Mouse (Mus musculus) cerebellum, postnatal 25 days (tissue): ENCODE results near the gene Ghr.

ENCODE experiments used
- DNase-seq, 2 experiments: peaks; one replicate each; pipeline ENCODE4 v3.0.0; 2021; ENCODE audit warnings: mixed read lengths in 2 of 2

The Ghr gene

DNA sequence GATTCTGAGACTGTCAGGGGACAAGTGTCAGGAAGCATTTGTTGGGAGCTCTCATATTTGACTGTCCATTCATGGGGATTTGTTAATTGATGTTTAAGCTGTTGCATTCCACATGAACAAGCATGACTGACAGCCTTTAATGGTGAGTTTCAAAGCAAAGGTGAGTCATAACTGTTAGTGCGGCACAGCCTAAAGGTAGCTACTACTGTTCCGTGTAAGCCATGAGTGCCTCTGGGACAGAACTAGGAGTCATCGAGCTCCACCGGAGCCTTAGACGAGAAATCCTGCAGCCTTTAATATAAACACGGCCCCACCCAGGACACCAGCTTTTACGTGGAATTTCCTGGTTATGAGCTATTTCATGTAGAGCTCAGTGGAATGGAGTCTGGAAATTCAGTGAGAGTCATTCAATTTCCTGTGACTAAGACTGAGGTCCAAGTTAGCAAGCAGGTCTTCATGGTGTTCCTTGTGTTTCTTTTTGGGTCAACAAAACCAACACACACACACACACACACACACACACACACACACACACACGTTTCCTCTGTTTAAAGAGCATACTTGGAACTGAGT is 138.8 kb downstream of the Ghr start:
- no peak for DNase-seq

DNA sequence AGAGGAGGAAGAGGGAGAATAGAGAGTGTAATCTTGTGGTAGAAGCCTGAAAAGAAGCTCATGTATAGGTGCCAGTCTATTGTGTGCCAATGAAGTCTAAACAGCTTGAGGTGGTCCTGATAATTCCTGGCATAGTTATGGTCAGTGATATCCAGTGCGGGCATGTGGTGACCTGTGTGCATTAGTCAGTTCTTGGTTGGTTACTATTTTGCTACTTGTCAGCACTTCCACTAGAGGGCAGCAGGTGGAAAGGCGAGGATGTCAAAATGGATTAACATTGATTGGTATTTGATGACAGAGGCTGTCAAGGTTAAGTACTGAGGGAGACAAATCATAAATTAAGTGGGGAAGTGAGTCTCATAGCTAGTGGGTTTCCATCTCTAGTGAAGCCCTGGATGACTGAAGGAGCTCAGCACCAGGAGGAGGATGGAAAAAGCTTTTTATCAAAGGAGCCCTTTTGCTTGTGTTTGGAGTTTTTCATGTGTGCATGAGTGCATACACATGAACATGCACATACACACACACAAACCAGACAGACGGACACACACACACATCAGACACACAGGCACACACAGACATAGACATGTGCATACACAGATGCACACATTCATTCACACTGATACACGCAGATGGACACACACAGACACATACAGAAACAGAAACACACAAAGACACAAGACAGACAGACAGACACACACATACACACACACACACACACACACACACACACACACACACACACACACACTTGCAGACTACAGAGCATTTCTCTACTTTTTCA is 141.6 kb downstream of the Ghr start:
- DNase-seq: peak in 1 of 2 experiments; percentile 35

DNA sequence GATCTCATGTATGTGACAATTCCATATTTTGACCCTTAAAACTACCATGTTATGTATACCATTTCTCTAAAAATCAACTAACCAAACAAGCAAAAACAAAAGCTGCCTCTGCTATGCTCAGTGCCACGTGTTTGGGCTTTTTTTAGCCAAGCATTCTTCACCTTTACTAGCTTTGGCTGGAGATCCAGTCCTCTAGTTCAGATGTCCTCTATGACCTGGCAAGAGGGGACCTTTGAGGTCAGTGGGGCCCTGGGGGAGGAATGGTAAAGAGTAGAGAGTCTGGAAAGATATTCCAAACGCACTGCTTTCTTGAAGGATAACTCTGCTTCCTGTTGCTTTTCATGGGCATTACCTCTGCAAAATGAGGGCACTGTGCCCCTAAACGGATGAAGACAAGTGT is 145.9 kb downstream of the Ghr start:
- no peak for DNase-seq

DNA sequence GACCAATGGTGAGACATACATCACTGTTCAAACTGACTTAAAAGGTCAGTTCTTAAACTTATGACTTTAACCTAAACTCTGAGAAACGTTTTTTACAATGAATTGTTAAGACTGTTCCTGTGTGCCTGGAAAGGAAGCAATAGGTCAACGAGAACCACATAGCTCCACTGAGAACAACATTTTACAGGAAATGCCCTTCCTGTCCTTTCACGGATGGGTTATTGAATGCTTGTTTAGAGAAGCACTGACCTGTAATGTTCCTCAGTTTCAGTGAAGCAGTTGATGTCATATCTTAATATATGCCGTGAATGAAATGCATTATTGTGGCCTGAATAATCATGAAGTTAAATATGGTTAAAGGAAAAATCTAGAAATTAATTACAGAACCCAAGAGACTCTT is 147.7 kb downstream of the Ghr start:
- DNase-seq: no peak

DNA sequence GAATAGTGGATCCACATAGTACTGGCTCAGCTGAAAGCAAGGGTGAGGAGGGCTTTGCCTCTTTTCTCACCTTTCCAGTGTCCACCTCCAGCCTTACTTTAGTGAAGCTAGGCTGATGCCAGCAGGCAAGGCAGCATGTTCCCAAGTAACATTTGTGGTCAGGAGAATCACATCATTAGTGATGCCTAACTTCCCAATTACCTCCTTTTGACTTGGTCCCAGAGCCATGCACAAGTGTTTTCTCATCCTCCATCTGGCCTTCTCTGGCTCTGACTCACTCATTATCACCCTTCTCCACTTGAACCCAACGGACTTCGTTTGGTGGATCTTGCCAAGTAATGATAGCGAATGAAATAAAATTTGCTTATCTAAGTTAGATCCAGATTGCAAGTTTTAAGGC is 148.8 kb downstream of the Ghr start:
- peak; percentile 11 to 15 for DNase-seq

DNA sequence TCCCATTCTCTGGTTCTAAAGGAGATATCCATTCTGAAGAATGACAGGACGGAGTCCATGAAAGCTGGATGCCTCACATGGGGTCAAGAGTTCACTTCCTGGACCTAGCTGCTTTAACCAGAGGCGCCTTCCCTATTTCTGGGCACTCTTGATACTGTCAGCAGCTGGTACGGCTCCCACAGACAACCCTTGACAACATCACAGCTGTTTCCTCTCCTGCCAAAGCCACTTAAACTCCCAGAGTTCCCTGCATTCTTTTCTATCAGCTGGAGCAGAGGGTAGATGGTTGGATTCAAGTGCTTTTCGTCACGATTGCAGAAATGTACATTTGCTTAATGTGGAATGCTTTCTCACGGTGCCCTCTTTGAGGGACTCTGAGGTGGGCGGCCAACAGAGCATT is 150.0 kb downstream of the Ghr start:
- no peak for DNase-seq

DNA sequence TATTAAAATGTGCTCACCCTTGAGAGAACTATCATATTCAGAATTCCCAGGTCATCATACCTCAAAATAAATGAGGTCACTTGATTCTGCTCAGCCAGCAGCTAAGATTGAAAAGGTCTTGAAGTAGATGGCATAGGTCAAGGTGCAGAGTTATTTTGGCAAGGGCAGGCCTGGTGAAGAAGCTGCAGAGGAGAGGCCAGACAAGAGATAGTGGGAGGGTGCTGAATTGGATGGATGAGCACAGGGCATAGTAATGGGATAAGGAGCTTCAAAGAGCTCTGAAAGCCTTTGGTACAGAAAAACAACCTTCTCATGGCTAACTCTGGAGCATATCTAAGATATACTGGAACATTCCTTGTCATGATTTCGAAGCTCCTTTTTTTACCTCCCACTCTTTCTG is 150.5 kb downstream of the Ghr start:
- DNase-seq: no peak

DNA sequence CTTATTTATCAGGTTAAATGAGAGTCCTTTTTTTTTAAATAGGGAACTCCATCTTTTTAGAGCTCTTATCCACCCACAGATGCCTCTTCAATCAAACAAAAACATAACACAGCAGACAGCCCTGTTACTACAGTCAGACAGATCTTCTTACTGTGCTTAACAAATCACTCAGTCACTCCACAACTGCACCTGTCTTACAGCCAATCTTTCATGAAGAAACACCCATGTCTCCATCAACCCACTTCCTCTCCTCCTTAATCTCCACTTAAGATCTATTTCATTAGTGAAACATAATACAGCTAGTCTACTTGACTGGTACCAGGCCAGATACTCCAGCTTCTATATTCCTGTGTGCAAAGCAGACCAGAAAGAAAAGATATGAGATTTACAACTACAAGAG is 153.9 kb downstream of the Ghr start:
- DNase-seq: no peak

DNA sequence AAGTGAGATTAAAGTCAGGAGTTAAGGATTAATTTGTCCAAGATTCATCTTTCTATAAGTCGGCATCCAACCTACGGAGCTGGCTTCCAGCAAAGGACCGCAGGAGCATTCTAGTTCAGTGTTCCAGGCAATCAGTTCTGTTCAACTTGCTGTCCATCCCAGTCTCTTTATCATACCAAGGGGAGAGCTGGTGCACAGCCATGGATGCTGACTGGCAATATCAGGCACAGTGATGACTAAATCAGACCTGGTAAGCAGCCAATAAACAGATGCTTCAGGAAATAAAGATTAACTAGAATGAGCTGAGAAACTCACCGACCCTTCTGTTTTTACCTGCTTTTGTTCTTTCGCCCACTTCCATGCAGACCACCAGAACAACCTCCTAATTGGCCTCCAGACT is 154.3 kb downstream of the Ghr start:
- DNase-seq: peak in 1 of 2 experiments; percentile 7

DNA sequence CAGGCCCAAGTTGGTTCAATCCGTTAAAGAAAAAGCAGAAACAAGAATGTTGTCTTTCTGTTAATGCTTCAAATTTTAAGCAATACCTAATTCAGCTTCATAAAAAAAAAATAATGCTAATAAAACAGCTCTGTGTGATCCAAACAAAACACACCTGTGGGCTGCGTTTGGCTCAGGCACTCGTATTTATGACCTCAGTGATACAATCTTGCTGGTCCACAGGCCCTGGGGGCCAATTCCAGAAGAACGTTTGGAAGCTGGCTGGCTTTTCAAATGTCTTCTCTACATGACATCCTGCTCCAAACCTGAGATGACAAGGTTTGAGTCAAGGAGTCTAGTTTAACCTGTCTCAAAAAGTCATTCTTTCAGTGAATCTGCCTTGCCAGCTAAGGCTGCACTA is 156.9 kb downstream of the Ghr start:
- no peak for DNase-seq

DNA sequence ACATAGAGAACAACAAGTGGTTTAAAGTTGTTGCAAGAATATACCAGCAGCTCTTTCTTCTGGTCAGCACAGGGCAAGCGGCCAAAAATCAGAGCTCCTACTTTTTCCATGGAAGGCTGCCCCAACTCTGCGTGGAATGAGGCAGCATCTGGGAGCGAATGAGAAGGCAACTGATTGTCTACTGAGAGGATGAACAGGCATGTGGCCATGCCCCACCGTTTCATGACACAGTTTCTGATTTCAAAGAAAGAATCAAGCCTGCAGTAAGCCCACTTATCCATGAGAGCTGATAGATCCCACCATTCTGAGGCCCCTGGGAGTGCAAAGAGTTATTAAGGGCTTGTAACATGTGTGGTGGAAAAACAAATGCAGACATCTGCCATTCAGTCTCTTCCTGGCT is 160.1 kb downstream of the Ghr start:
- peak in 1 of 2 experiments; percentile 8 for DNase-seq

DNA sequence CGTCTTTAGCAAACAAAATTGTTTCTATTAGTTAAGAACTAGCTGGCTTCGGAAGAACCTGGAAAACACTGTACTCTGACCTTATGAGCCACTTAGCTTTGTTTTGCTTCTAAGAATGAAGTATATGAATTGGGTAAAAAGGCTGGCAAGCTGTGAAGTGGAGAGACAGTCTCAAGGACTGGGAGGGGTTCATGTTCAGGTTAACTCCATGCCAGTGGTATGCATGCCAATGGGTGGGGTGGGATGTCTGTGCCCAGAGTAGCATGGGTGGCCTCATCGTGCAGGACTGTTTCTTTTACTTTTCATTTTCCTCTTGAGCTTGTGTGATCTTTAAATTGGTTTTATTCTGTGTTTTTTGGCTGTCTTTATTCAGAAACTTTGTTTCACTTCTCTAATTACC is 165.6 kb downstream of the Ghr start:
- DNase-seq: no peak

DNA sequence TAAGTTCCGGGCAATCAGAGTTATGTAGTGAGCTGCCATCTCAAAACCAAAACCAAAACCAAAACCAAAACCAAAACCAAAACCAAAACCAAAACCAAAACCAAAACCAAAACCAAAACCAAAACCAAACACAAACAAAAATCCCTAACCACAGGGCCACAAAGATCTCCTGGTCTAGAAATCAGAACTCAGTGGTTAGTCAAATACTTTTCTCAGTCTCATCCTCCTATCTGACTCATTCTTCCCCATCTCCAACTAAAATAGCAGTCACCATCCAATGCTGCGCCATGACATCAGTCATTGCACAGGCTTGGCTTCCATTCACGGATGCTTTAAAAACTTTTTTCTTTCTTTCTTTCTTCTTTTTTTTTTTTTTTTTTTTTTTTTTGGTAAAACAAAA is 170.2 kb downstream of the Ghr start:
- DNase-seq: no peak

DNA sequence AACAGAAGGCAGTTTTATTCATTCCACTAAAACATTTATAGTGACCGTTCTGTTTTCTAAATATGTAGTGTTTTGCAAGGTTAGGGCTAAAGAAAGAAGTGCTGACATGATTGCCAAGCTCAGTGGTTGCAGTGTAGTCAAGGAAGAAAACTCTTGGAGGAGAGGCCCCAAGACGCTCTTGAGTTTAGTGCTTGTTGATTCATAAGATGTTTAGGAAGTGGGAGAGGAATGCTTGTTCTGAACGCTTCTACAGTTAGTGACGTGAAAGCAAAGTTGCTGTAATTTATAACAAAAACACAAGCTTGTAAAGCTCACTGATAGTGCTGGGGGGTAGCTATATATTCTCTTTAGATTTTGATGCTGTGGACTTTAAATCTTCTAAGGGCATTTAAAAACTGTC is 174.8 kb downstream of the Ghr start:
- no peak for DNase-seq

DNA sequence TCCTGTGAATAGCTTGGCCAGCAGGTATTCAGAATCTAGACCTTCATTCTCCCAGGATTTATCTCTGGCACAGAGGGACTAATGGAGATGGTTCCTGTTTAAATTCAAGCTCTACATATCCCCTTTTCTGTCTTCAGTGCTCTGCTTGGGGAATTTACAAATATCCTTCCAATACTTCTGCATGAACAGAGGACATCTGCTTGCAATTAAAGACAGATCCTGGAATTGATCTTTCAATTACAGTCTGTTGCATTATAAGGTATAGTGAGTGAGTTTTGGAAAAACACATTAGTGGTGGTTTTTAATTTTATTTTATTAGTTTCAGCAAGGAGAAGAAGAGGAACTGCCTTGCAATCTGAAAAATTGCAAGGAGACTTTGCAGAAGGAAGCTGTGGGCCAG is 184.1 kb downstream of the Ghr start:
- no peak for DNase-seq

DNA sequence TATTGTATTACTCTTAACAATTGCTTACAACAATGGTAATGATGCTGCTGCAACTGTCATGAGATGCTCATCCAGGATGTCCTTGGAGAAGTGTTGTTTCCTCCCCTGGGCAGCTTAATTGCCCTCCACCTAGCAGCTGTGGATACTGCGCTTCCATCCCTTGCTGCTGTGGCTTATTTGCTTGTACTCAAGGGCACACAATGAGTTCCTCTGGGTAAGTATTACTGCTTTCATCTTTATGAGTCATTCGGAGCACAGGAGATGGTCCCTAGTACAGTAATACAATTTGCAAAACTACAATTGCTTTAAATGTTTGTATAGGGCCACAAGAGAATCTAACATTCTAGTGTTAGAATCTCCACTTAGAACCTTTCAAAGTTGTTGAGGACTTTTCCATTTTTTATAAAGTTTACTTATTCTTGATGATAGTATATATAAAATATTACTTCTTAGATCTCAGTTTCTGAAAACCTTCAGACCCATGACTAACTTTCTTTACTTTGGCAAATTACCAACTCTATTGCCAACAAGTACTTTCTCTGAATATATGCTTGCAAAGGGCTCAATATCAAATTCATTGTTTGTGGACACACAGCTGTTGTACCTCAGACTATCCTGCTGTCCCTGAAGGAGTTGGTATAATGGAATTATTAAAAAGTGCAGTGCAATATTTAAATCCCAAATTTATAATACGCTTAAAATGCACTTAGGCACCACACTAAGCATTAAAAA is 185.8 kb downstream of the Ghr start:
- DNase-seq: no peak

DNA sequence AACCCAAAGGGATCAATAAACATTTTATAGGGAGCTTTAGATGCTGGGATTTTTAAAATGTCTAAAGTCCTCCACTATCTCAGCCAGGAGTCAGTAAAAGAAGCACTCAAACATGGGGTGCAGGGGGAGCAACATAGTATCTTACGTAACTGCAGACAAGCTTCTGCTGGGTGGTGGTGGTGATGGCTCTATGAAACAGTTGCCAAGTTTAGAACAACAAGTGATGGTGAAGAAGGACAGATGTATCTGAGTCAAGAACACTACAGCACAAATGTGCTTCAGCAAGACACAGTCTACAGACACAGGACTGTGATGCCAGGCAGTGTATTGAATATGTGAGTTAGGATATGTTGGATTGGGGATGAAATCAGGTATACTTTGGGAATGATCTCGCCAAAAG is 187.1 kb downstream of the Ghr start:
- no peak for DNase-seq

DNA sequence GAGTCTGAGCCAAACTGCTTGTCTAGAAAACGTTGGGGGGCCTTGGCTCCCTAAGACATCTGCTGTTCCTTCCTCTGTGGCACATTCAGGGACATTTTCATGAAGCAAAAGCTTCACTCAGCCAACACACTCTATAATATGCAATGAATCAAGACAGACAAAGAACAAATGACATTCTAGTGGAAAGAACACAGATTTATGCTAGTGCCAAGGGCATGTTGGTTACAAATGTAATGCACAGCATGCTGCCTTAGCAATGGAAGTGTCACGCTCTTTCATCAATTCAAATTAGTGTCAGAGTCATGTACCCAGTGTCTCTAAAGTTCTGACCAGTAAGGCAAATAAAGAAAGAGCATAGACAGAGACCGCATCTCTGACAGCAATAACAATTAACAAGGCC is 187.6 kb downstream of the Ghr start:
- DNase-seq: no peak

DNA sequence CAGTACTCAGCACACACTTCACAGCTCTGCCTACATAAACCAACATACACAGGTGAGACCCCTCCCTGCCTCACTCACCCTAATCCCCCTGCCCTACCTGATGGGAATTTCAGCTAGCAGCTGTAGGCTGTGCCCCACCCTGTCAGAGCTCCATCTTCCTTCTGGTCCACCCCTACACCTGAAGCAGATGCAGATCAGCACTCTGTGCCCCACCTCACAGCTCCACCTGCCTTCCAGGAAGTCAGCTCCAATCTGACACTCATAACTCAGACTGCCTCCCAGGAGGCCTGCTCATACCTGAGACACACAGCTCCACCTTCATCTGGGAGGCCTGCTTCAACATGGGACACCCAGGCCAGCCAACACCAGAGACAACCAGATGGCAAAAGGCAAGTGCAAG is 192.6 kb downstream of the Ghr start:
- DNase-seq: no peak

DNA sequence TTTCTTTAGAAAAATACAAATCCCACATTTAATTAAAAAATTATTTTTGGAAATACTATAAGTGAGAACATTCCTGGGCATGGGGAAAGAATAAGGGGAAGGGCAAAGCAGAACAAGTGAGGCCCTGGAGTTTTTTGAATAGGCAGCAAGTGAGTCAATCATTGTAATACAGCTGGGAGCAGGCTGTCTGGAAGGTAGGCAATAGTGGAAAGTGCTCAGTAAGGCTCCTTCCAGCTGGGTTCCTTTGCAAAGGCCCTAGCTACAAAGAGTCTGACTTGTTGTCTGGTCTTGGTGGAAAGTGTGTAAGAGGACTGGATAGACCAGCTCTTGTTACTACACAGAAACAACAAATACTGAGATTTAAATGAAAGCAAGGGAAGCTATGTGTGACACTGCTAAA is 194.3 kb downstream of the Ghr start:
- no peak for DNase-seq

DNA sequence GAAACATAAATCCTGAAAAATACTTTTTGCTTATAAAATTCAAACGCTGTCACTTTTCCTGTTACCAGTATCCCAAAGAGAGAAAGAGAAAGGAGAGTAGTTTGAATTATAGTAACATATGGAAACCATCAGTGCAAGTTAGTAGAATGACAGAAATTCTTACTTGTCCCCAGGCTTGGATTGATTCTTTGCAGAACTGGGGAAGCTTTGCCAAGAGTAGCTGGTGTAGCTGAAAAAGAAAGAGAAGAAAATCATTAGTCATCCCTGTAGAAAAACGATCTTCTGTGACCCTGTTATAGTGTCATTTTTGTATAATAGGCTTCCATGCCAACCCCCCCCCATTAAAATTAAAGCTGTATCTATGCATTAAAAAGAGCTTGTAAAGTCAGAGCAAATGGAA is 194.8 kb downstream of the Ghr start:
- no peak for DNase-seq

DNA sequence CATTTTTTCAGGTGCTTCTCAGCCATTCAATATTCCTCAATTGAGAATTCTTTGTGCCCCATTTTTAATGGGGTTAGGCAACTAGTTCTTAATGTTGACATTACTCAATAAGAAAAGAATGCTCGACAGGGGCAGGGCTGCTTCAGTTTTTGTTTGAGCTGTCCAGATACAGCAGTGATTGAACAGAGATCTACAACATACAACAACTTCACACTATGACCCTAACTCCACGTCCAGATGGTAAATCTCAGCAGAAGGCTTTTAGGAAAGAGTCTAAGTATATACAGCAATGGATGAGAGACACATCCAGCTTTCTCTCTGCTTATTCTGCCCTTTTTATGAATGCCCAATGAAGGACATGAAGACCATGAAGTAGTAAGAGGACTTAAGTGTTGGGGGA is 199.5 kb downstream of the Ghr start:
- DNase-seq: no peak

DNA sequence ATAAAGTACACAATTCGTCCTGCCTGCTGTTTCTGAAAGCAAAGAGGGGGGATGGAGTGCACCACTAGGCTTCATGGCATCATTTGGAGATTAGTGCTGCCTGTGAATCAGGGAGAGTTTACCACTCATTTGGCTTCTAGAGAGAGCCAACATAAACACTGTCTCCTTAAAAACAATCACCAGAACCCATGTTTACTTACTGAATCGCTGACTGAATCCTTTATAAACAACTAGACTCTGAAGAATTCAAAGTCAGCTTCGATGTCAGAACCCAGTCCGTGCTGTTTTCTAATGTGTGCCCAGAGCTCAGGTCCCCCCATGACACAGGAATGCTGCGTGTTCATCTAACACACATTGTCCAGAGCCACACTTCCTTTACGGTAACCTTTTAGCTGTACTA is 201.9 kb downstream of the Ghr start:
- no peak for DNase-seq

DNA sequence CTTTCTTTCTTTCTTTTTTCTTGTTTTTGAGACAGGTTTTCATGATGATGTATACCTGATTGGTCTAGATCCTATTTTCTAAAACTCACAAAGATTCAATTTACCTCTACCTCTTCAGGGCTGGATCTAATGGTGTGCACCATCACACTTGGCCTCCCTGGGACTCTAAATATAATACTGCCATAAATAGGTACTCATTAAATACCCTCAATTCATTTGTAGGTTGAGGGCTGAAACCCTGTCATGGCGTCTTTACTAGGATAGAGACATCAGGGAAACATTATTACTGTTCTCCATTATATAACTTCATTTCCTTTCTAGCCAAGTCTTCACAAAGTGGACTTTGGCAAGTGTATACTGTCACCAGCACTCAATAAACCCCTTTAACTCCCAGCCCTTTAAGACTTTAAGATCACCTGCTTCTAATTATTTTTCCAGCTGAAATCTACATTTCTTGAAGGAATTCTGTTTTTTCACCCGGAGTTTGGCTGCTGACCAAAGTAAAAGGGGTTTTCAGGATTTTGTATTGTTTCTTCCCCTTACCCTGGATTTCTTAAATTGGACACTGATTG is 214.9 kb downstream of the Ghr start:
- no peak for DNase-seq
